Mouse (Mus musculus): ENCODE measurements at regions not wholly inside any gene's neighbourhood (a gene's known extent, or its start where the extent isn't known, plus 50 kb on each side); places are given as distances from the start of the nearest gene placed in this dataset.
"Not testable (repeated sequence)": the region's sequence is repeated elsewhere in the genome, so short reads cannot be mapped to it uniquely, and the experiment has no call there.

DNA sequence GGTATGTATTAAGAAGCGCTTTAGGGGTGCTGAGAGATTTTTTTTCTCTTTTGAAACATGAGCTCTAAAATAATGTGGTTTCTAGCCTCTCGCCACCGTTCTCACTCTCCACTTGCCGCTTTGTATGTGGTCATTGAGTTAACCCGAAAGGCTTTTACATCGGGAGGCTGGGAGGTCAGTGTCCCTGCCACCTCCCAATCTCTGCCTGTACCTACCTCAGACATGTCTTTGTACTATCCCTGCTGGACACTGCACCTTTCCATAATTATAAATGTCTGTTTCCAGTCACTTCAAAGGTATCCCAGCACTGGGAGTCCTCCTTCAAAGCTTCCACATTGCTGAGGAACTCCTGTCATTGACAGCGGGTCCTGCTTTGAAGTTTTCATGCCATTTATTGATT is 347.6 kb upstream of the Tbc1d2b start:
- no peak for DNase-seq (ENCODE audit: low read depth, low spot score)

- no peak for DNase-seq (ENCODE audit: low read depth, low spot score)
Measured at GRCm38 (mm10) chr9:90597894-90598293, 327.3 kb upstream of the Tbc1d2b start.

DNA sequence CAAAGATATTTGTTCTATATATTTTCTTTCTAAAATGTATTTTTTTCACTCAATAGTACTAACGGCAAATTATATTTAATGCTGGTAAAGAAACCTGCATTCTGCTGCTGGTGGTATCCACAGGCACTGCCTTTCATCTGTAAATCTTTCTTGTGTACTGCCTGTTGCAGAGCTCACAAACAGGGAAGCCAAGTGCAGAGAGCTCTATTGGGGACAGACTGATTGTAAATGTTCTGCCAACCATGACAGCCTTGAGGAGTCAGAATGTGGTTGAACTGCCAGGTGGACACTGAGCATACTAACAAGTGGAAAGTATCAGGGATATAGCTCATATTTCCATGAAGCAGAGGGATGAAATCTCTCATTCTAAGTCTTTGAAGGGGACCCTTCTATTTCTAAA is 286.1 kb upstream of the Tbc1d2b start:
- DNase-seq (ENCODE audit: low read depth, low spot score): no peak

DNA sequence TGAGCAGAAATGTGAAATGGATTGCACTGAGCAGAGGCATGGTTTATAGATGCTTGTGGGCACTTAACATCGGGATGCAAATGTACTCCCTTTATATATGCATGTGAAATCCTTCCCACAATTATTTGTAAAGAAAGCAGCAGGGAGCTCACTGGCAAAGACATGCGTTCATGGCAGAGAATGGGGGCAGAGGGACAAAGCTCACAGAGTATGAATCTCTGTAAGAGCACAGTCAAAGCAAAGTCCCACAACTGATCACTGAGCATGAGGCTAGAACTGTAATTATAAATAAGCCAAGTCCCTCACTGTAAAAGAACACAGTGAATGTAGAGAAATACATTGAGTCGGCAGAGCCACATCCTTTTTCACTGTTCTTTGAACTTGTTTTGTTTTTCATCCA is 285.6 kb upstream of the Tbc1d2b start:
- no peak for DNase-seq (ENCODE audit: low read depth, low spot score)

- no peak for DNase-seq (ENCODE audit: low read depth, low spot score)
Measured at GRCm38 (mm10) chr9:90547931-90548330, 277.3 kb upstream of the Tbc1d2b start.

DNA sequence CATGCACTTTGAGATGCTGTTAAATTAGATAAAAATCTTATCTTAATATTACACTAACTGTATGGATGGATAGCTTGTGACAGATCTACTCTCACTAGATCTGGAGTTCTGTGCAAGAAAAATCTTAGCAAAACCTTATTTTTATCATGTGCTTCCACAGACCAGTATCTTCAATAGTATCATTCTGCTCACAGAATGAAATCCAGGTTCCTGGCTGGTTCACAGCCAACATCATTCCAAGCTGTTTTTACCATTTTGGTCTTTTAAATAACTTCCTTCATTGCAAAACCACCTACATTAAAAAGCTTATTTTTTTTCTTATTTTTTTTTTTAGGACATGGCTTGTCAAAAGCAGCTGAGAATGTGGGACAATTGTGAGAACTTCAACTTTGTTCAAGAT is 276.1 kb upstream of the Tbc1d2b start:
- no peak for DNase-seq (ENCODE audit: low read depth, low spot score)

- DNase-seq (ENCODE audit: low read depth, low spot score): not testable (repeated sequence)
Measured at GRCm38 (mm10) chr9:90537683-90538082, 267.1 kb upstream of the Tbc1d2b start.

DNA sequence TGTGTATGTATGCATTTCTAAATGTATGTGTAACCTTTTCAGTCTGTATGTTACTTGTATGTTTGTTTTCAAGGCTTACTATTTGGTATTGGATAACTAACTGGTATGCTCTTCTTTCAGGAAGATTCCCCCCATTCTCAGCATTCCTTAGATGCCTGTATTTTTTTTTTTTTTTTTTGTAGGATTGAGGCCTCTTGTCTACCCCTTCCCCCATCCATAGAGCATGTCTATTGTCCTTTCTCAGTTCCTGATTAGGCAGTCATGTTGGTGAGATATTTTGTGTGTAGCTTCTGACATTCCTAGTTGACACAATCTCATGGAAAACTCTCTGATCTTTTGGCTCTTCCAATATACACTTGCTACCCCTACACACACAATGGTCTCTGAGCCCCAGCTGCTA is 262.8 kb upstream of the Tbc1d2b start:
- DNase-seq (ENCODE audit: low read depth, low spot score): no peak

- DNase-seq (ENCODE audit: low read depth, low spot score): no peak
Measured at GRCm38 (mm10) chr9:90521186-90521585, 250.6 kb upstream of the Tbc1d2b start.

DNA sequence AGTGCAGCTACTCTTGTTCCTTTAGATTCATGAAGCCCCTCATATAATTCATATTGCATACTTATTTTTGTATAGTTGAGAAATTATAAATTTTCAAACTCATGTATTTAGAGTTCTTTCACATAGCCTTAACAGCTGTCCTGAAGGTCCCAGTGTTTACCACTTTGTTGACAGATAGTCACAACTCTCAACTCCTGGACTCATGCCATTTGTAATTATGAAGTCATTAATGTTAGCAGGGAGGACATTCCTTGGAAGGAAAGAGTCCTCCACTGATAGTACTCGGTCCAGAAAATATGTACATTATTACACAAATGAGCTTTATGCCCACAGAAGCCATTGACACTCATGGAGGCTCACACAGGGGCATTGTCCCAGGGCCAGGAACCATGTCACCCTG is 224.3 kb upstream of the Tbc1d2b start:
- DNase-seq (ENCODE audit: low read depth, low spot score): no peak

DNA sequence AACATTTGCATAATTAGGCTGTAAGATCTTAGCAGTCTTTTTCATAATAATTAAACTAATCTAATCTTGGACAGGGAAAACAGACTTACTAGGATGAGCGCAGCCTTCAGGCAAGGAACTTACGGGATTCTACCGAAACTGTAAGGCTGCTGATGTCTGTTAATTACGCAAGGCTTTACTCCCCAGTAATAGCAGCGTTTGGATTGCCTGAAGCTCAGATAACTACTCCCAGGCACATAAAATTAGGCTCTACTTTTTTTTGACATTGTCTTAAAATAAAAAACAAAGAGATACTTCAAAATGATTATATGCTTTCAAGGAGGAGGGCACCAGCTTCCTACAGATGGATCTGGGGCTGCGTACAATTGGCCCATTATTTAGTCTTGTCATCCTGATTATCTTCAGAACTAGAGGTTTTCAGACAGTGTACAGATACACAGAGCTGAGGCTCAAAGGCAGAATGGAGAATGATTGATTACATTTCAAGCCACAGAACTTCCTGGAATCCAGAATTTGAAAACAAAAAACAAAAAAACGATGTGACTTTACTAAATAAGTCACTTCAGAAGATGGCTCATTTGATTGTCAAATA is 220.1 kb upstream of the Tbc1d2b start:
- no peak for DNase-seq (ENCODE audit: low read depth, low spot score)

GRCm38 (mm10) chr9:90450579-90450978 is 180.0 kb upstream of the Tbc1d2b start:
- no peak for DNase-seq (ENCODE audit: low read depth, low spot score)

DNA sequence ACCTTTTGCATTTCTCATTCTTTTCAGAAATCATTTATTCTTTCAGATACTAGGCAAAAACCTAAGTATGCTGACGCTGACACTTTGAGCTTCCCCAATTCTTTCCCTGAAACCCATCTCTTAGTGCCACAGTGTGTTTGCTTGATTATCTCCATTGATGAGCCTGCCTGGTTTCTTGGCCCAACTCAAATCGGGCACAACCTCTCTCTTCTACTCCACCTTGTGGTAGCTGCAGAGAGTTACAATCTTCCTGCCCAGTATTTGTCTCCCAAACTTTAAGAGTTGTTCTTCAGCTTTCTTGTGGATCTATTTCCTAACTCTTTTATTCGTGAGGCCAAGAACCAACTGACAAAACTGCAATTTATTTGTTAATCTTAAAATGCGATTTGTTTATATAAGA is 176.4 kb upstream of the Tbc1d2b start:
- DNase-seq (ENCODE audit: low read depth, low spot score): peak; percentile 2

GRCm38 (mm10) chr9:90434902-90435301 is 164.3 kb upstream of the Tbc1d2b start:
- no peak for DNase-seq (ENCODE audit: low read depth, low spot score)

- DNase-seq (ENCODE audit: low read depth, low spot score): no peak
Measured at GRCm38 (mm10) chr9:90430898-90431297, 160.3 kb upstream of the Tbc1d2b start.

GRCm38 (mm10) chr9:90421662-90422061 is 151.1 kb upstream of the Tbc1d2b start:
- DNase-seq (ENCODE audit: low read depth, low spot score): no peak

GRCm38 (mm10) chr9:90419762-90420541 is 149.3 kb upstream of the Tbc1d2b start:
- DNase-seq (ENCODE audit: low read depth, low spot score): no peak

- no peak for DNase-seq (ENCODE audit: low read depth, low spot score)
Measured at GRCm38 (mm10) chr9:90408789-90409188, 138.2 kb upstream of the Tbc1d2b start.

GRCm38 (mm10) chr9:90407573-90407972 is 137.0 kb upstream of the Tbc1d2b start:
- no peak for DNase-seq (ENCODE audit: low read depth, low spot score)

GRCm38 (mm10) chr9:90388401-90388800 is 117.8 kb upstream of the Tbc1d2b start:
- no peak for DNase-seq (ENCODE audit: low read depth, low spot score)

GRCm38 (mm10) chr9:90385047-90385446 is 114.4 kb upstream of the Tbc1d2b start:
- DNase-seq (ENCODE audit: low read depth, low spot score): no peak

DNA sequence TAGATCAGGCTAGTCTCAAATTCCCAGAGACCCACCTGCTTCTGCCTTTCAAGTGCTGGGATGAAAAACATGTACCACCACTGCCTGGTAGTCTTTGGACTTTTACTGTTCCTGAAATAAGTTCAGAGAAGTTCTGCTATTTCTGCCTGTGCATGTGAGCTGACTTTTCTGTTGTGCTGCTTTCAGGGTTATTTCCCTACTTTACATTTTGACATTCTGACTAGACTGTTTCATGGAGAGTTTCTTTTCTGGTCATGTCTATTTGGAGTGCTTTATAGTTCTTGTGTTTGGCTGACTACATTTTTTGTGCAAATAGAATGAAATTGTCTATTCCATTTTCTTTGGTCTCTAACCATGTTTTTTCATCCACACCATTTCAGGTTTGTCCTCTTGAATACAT is 109.5 kb upstream of the Tbc1d2b start:
- no peak for DNase-seq (ENCODE audit: low read depth, low spot score)

GRCm38 (mm10) chr9:90369568-90369967 is 99.0 kb upstream of the Tbc1d2b start:
- DNase-seq (ENCODE audit: low read depth, low spot score): no peak

All from A20 (cell line).